Mouse (Mus musculus): Measurements from ENCODE around the gene Lbp. TPM values are rescaled to one million over a fixed set of nuclear protein-coding genes. Genes with fewer than 3 reads are reported as not detected.

The Lbp gene
- polyA plus RNA-seq (2015; fragmentation: Nextera tagmentation; extraction: Ambion mirVana): 167 and 193 TPM in 2 replicates

DNA sequence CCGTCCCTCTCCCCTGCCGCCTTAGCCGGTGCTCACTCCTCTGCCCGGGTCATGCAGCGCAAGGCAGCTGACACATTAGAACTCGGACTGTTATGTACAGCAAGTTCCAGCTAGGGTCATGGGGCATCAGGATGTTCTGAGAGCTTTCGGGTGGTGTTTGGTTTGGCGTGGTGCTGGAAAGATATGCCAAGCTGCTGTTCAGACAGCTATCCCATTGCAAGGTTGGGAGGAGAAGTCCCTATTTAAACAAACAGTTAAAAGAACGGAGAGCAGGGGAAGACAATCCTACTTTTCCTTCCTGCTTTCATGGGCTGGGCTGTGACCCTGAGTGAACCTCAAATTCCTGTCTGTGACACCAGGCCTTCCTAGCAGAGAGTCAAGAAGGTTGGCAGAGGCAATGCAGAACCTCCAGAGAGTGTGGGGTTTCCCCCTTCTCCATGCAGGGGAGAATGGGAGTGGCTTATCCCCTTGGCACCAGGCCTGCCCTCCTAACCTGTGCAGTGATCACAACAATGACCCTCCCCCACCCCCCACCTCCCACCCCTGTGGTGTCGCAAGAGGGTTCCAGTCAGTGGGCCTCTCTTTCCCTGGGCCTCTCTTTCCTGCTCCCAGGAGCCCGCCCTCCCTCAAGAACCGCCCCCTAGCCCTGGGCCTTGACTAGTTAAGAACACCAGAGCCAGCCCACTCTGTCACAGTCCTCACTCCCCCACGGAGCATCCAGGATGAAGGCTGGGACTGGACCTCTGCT lies at the start of gene Lbp:
Gene Lbp (plus strand): TSS at position 546 of the 748 bp plus-strand sequence.
- Histone ChIP-seq H3K4me2 (ENCODE audit: low read depth, low read length) (peak within 1 kb of the TSS; percentile 68), H3K36me3 (replicated peaks; ENCODE audit: insufficient read depth, low read length) (peaks cover 14% of the 10 kb centered on the region), H3K27ac (ENCODE audit: low read depth) (peak within 1 kb of the TSS; percentile 91), H3K9me3 (ENCODE audit: low read length) (no peaks in the 10 kb centered on the region), H3K27me3 (ENCODE audit: insufficient read depth, low read length) (no peaks in the 10 kb centered on the region), H3K4me1 (ENCODE audit: insufficient read depth) (peaks cover 23% of the 10 kb centered on the region), H3K9ac (replicated peaks) (peak within 1 kb of the TSS; percentile 68), H3K4me3 (ENCODE audit: low read depth, low read length) (peak within 1 kb of the TSS; percentile 46)
- ATAC-seq (peak; percentile 87), DNase-seq (peak; percentile 89)
- TF ChIP-seq EP300 (IDR thresholded peaks at IDR 0.05; ENCODE audit: low read depth) (peak; percentile 61; the same call in 1 of the 2 replicates), CTCF (IDR thresholded peaks at IDR 0.05; ENCODE audit: low read depth) (no peak)
- 16% methylated on average over 13 of the region's 13 CpGs for WGBS (ENCODE audit: insufficient replicate concordance)

DNA sequence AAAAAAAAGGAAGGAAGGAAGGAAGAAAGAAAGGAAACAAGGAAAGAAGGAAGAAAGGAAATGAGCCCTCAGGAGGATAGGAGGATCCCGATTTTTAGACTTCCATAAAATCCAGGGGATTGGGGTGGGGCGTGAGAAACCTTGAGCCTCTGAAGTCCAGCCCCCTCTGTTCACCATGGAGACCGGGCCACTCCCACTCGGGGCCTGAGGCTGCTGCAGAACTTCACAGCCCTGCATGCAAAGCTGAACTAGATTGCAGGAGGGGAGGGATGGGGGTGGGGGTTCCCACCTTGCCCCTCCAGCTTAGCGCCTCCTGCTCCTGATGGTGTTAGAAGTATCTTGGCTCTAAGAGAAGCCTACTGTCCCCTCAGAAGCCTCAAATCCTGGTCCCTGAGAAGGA lies 49.4 kb upstream of the Lbp start:
- Histone ChIP-seq H3K9me3 (ENCODE audit: low read length) (no peaks in the 10 kb centered on the region), H3K9ac (replicated peaks) (no peak overlapping the region), H3K27ac (ENCODE audit: low read depth) (no peak overlapping the region), H3K4me1 (ENCODE audit: insufficient read depth) (peaks cover 4% of the 10 kb centered on the region; the same call in 1 of the 2 replicates), H3K4me2 (ENCODE audit: low read depth, low read length) (no peak overlapping the region), H3K4me3 (ENCODE audit: low read depth, low read length) (no peak overlapping the region), H3K36me3 (replicated peaks; ENCODE audit: insufficient read depth, low read length) (no peaks in the 10 kb centered on the region), H3K27me3 (ENCODE audit: insufficient read depth, low read length) (no peaks in the 10 kb centered on the region)
- no peak for ATAC-seq
- no peak for DNase-seq
- 32% methylated on average over 5 of the region's 5 CpGs for WGBS (ENCODE audit: insufficient replicate concordance)
- TF ChIP-seq CTCF (IDR thresholded peaks at IDR 0.05; ENCODE audit: low read depth) (no peak), EP300 (IDR thresholded peaks at IDR 0.05; ENCODE audit: low read depth) (no peak)

DNA sequence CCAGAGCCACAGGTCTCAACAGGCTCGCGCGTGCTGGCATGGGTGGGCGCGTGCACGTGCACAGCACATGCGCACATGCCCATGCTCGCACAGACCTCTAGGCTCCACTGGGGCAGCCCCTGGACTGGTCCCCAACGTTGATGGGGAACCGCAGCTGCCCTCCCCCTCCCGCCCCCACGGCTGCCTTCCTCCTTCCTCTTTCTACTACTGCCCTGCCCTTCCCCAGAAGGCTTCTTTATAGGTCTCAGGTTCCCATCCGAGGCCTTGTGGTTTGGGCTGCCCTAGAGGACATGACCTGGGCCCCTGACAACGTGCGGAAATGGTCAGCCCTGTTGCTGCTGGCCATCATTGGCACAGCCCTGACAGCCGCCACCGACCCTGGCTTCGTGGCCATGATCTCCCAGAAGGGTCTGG lies 48.3 kb upstream of the Lbp start, which contains the start of gene Bpi:
Gene Bpi (plus strand): TSS at position 90 of the 414 bp plus-strand sequence.
- Histone ChIP-seq H3K9me3 (ENCODE audit: low read length) (no peaks in the 10 kb centered on the region), H3K4me1 (ENCODE audit: insufficient read depth) (peaks cover 4% of the 10 kb centered on the region; the same call in 1 of the 2 replicates), H3K4me3 (ENCODE audit: low read depth, low read length) (no peak within 1 kb of the TSS), H3K4me2 (ENCODE audit: low read depth, low read length) (peak within 1 kb of the TSS; percentile 32; the same call in 1 of the 2 replicates), H3K36me3 (replicated peaks; ENCODE audit: insufficient read depth, low read length) (no peaks in the 10 kb centered on the region), H3K27me3 (ENCODE audit: insufficient read depth, low read length) (no peaks in the 10 kb centered on the region), H3K9ac (replicated peaks) (no peak within 1 kb of the TSS), H3K27ac (ENCODE audit: low read depth) (no peak within 1 kb of the TSS)
- peak; percentile 53 for DNase-seq
- no peak for TF ChIP-seq EP300 (IDR thresholded peaks at IDR 0.05; ENCODE audit: low read depth)
- TF ChIP-seq CTCF (IDR thresholded peaks at IDR 0.05; ENCODE audit: low read depth): no peak
- ATAC-seq: no peak
- WGBS (ENCODE audit: insufficient replicate concordance): 28% methylated on average over 18 of the region's 18 CpGs

DNA sequence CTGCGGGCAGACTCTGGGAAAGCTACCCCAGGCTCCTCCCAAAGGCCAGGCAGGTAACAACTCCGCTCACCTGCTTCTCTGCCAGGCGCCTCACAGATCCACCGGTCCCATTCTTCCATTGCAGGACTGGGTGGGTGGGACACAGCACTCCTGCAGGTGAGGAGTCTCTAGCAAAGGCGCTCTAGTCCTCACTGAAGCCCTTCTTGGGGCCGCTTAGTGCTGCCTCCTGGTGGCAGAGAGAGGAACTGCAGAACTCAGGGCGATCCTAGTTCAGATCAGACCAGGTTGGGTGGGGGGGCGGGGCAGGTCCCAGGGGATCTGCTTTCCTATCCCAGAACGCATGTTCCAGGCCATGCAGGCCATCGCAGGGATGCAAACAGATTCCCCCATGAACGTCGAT lies 47.5 kb upstream of the Lbp start:
- DNase-seq (peak; percentile 85), ATAC-seq (peak; percentile 77)
- no peaks in the 10 kb centered on the region for H3K36me3 ChIP-seq (replicated peaks; ENCODE audit: insufficient read depth, low read length)
- TF ChIP-seq CTCF (IDR thresholded peaks at IDR 0.05; ENCODE audit: low read depth): peak; percentile 86
- TF ChIP-seq EP300 (IDR thresholded peaks at IDR 0.05; ENCODE audit: low read depth): no peak
- no peak overlapping the region for H3K4me3 ChIP-seq (ENCODE audit: low read depth, low read length)
- no peak overlapping the region for H3K9ac ChIP-seq (replicated peaks)
- peak overlapping the region; percentile 32; the same call in 1 of the 2 replicates for H3K4me2 ChIP-seq (ENCODE audit: low read depth, low read length)
- no peak overlapping the region for H3K27ac ChIP-seq (ENCODE audit: low read depth)
- H3K4me1 ChIP-seq (ENCODE audit: insufficient read depth): peaks cover 4% of the 10 kb centered on the region; the same call in 1 of the 2 replicates
- WGBS (ENCODE audit: insufficient replicate concordance): 13% methylated on average over 12 of the region's 12 CpGs
- H3K27me3 ChIP-seq (ENCODE audit: insufficient read depth, low read length): no peaks in the 10 kb centered on the region
- H3K9me3 ChIP-seq (ENCODE audit: low read length): no peaks in the 10 kb centered on the region

DNA sequence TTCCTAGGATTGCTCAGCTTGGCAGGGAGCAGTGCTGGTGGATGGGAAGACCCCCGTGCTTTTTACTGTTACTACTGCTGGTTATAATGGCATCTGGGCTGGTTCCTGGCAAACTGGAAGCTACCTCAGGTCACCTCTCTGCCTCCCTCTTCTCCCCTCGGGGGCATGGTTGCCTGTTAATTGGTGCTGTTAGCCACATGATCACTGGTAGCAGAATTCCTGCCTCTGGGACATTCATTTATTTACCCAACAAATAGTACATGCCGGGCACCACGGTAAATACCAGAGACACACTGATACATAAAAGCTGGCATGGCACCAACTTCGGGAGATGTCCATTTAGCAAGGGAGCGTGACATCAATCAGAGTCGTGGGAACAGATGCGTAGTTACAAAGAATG lies 46.8 kb upstream of the Lbp start:
- ATAC-seq: no peak
- WGBS (ENCODE audit: insufficient replicate concordance): 69% methylated on average over 8 of the region's 8 CpGs

DNA sequence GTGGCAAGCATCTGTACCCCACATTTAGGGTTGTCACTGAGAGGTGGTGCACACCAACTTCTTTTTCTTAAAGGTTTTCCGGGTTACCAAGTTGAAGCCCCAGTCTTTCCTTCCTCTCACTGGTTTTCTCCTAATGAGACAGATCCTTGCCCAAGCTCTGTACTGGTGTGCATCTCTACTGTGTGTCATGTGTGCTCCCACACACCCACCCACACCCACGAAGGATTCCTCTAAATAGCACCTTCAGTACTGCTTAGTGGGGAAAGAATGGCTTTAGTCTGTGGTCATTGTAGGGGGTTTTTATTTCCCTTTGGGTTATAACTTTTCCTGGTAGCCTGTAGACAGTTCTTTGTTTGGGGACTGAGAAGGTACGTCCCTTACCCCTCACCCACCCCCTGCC lies 41.4 kb upstream of the Lbp start:
- Histone ChIP-seq H3K27ac (ENCODE audit: low read depth) (no peak overlapping the region), H3K9me3 (ENCODE audit: low read length) (no peaks in the 10 kb centered on the region), H3K4me2 (ENCODE audit: low read depth, low read length) (no peak overlapping the region), H3K27me3 (ENCODE audit: insufficient read depth, low read length) (no peaks in the 10 kb centered on the region), H3K4me1 (ENCODE audit: insufficient read depth) (no peaks in the 10 kb centered on the region), H3K4me3 (ENCODE audit: low read depth, low read length) (no peak overlapping the region), H3K9ac (replicated peaks) (no peak overlapping the region), H3K36me3 (replicated peaks; ENCODE audit: insufficient read depth, low read length) (no peaks in the 10 kb centered on the region)
- WGBS (ENCODE audit: insufficient replicate concordance): 64% methylated on average over 3 of the region's 3 CpGs
- ATAC-seq: no peak
- no peak for DNase-seq
- TF ChIP-seq EP300 (IDR thresholded peaks at IDR 0.05; ENCODE audit: low read depth): no peak
- TF ChIP-seq CTCF (IDR thresholded peaks at IDR 0.05; ENCODE audit: low read depth): no peak

More for the DNA sequence above, 46.8 kb upstream of the Lbp start:
- Histone ChIP-seq H3K27me3 (ENCODE audit: insufficient read depth, low read length) (no peaks in the 10 kb centered on the region), H3K4me1 (ENCODE audit: insufficient read depth) (peaks cover 4% of the 10 kb centered on the region; the same call in 1 of the 2 replicates), H3K36me3 (replicated peaks; ENCODE audit: insufficient read depth, low read length) (no peaks in the 10 kb centered on the region), H3K9ac (replicated peaks) (no peak overlapping the region), H3K4me2 (ENCODE audit: low read depth, low read length) (no peak overlapping the region), H3K9me3 (ENCODE audit: low read length) (no peaks in the 10 kb centered on the region), H3K27ac (ENCODE audit: low read depth) (no peak overlapping the region), H3K4me3 (ENCODE audit: low read depth, low read length) (no peak overlapping the region)
- no peak for DNase-seq
- no peak for TF ChIP-seq CTCF (IDR thresholded peaks at IDR 0.05; ENCODE audit: low read depth)
- TF ChIP-seq EP300 (IDR thresholded peaks at IDR 0.05; ENCODE audit: low read depth): no peak
